Mouse (Mus musculus) heart, embryonic 10.5 days (tissue): ENCODE measurements around the gene Gm20547. TPM values are rescaled to one million over a fixed set of nuclear protein-coding genes. Genes with fewer than 3 reads are reported as not detected.

Experiments
- DNase-seq: peaks from one replicate; pipeline ENCODE4 v3.0.0-alpha.2; 2017; ENCODE audit warnings: low spot score
- H3K27ac ChIP-seq: fragments of 300-500 bp; sonication (generic); 2 replicates; pipeline ENCODE4 v1.5.1; 2016; ENCODE audit warnings: mild to moderate bottlenecking
- H3K27me3 ChIP-seq: fragments of 300-500 bp; sonication (generic); 2 replicates; pipeline ENCODE4 v1.6.1; 2016; ENCODE audit warnings: mild to moderate bottlenecking; ENCODE audit not compliant: poor library complexity, insufficient read depth, severe bottlenecking
- H3K36me3 ChIP-seq: fragments of 300-500 bp; sonication (generic); 2 replicates; pipeline ENCODE4 v1.6.1; 2016; ENCODE audit warnings: mild to moderate bottlenecking, moderate library complexity
- H3K4me1 ChIP-seq: fragments of 300-500 bp; sonication (generic); 2 replicates; pipeline ENCODE4 v1.6.1; 2016; ENCODE audit warnings: mild to moderate bottlenecking
- H3K4me3 ChIP-seq: fragments of 300-500 bp; sonication (generic); 2 replicates; pipeline ENCODE4 v1.5.1; 2016; ENCODE audit warnings: mild to moderate bottlenecking, moderate library complexity
- H3K9me3 ChIP-seq: fragments of 300-500 bp; sonication (generic); 2 replicates; pipeline ENCODE4 v1.6.1; 2016; ENCODE audit warnings: mild to moderate bottlenecking, moderate library complexity
- WGBS: fragments of 180-500 bp; shearing (Covaris S2); methylation state at CpG from one replicate; pipeline ENCODE4 v1.1.7; 2016; 5-methylcytosine and 5-hydroxymethylcytosine counted together
- polyA plus RNA-seq: library from polyadenylated mRNA; unstranded; fragments of >200 nt; fragmentation: Nextera tagmentation; extraction: Ambion mirVana; gene quantifications from 2 replicates; pipeline ENCODE4 v1.2.1, GENCODE M21; 2016

Gene Gm20547
- polyA plus RNA-seq = not detected in 2 replicates

GRCm38 (mm10) chr17:34881683-34882310 is at the start of gene Gm20547:
TSS of gene Gm20547 (minus strand) at chr17:34882042.
- Histone ChIP-seq H3K27me3 (peaks cover 16% of the 10 kb centered on the region; the same call in 1 of the 2 replicates), H3K4me3 (peak within 1 kb of the TSS; percentile 43; the same call in 1 of the 2 replicates), H3K27ac (no peak within 1 kb of the TSS), H3K4me1 (peaks cover 25% of the 10 kb centered on the region), H3K9me3 (no peaks in the 10 kb centered on the region), H3K36me3 (no peaks in the 10 kb centered on the region)
- no peak for DNase-seq
- WGBS = 9% methylated on average over 15 of the region's 15 CpGs

- Histone ChIP-seq H3K9me3 (no peaks in the 10 kb centered on the region), H3K36me3 (peaks cover 28% of the 10 kb centered on the region), H3K4me3 (peak within 1 kb of the TSS; percentile 78), H3K27me3 (no peaks in the 10 kb centered on the region), H3K27ac (peak within 1 kb of the TSS; percentile 87), H3K4me1 (peaks cover 28% of the 10 kb centered on the region)
- under 1% methylated on average over 38 of the region's 38 CpGs for WGBS
- DNase-seq = peak; percentile 99
Observed at GRCm38 (mm10) chr17:34931061-34931734, 49.4 kb upstream of the Gm20547 start, which contains the start of gene Neu1. TSS of gene Neu1 (plus strand) at chr17:34931253.

- Histone ChIP-seq H3K4me1 (peaks cover 17% of the 10 kb centered on the region), H3K9me3 (no peaks in the 10 kb centered on the region), H3K36me3 (peaks cover 11% of the 10 kb centered on the region), H3K27me3 (no peaks in the 10 kb centered on the region), H3K27ac (peak overlapping the region; percentile 44; the same call in 1 of the 2 replicates), H3K4me3 (peak overlapping the region; percentile 19; the same call in 1 of the 2 replicates)
- 47% methylated on average over 4 of the region's 4 CpGs for WGBS
- no peak for DNase-seq
Observed at GRCm38 (mm10) chr17:34928841-34929240, 47.0 kb upstream of the Gm20547 start.

GRCm38 (mm10) chr17:34927306-34928019 is 45.6 kb upstream of the Gm20547 start:
- 0 out of 2 replicates have a peak overlapping the region, but pooled peaks have one; percentile 1 for H3K27ac ChIP-seq
- WGBS = 83% methylated on average over 18 of the region's 18 CpGs
- no peaks in the 10 kb centered on the region for H3K27me3 ChIP-seq
- no peaks in the 10 kb centered on the region for H3K9me3 ChIP-seq
- H3K4me1 ChIP-seq = peaks cover 15% of the 10 kb centered on the region
- no peaks in the 10 kb centered on the region for H3K36me3 ChIP-seq
- DNase-seq = no peak
- no peak overlapping the region for H3K4me3 ChIP-seq

GRCm38 (mm10) chr17:34924258-34924657 is 42.4 kb upstream of the Gm20547 start:
- Histone ChIP-seq H3K4me1 (peaks cover 7% of the 10 kb centered on the region), H3K27ac (no peak overlapping the region), H3K9me3 (no peaks in the 10 kb centered on the region), H3K4me3 (no peak overlapping the region), H3K36me3 (no peaks in the 10 kb centered on the region), H3K27me3 (no peaks in the 10 kb centered on the region)
- no peak for DNase-seq
- 66% methylated on average over 5 of the region's 5 CpGs for WGBS

GRCm38 (mm10) chr17:34922939-34923338 is 41.1 kb upstream of the Gm20547 start:
- Histone ChIP-seq H3K36me3 (no peaks in the 10 kb centered on the region), H3K9me3 (no peaks in the 10 kb centered on the region), H3K4me1 (no peaks in the 10 kb centered on the region; the same call in 1 of the 2 replicates), H3K27me3 (no peaks in the 10 kb centered on the region), H3K27ac (no peak overlapping the region), H3K4me3 (no peak overlapping the region)
- no peak for DNase-seq
- 40% methylated on average over 6 of the region's 6 CpGs for WGBS

GRCm38 (mm10) chr17:34917188-34917587 is 35.3 kb upstream of the Gm20547 start:
- DNase-seq = no peak
- Histone ChIP-seq H3K9me3 (no peaks in the 10 kb centered on the region), H3K4me3 (no peak overlapping the region), H3K27me3 (no peaks in the 10 kb centered on the region), H3K36me3 (peaks cover 16% of the 10 kb centered on the region), H3K4me1 (peaks cover 16% of the 10 kb centered on the region), H3K27ac (no peak overlapping the region)
- 73% methylated on average over 9 of the region's 9 CpGs for WGBS

GRCm38 (mm10) chr17:34916316-34916715 is 34.5 kb upstream of the Gm20547 start:
- Histone ChIP-seq H3K9me3 (no peaks in the 10 kb centered on the region), H3K4me1 (peaks cover 19% of the 10 kb centered on the region), H3K4me3 (no peak overlapping the region), H3K27me3 (no peaks in the 10 kb centered on the region), H3K27ac (no peak overlapping the region), H3K36me3 (peaks cover 25% of the 10 kb centered on the region)
- 83% methylated on average over 5 of the region's 5 CpGs for WGBS
- DNase-seq = no peak

- Histone ChIP-seq H3K9me3 (no peaks in the 10 kb centered on the region), H3K27ac (peak overlapping the region; percentile 59; the same call in 1 of the 2 replicates), H3K4me3 (peak overlapping the region; percentile 35), H3K36me3 (peaks cover 34% of the 10 kb centered on the region), H3K4me1 (peaks cover 23% of the 10 kb centered on the region), H3K27me3 (no peaks in the 10 kb centered on the region)
- WGBS = 15% methylated on average over 11 of the region's 11 CpGs
- DNase-seq = no peak
Observed at GRCm38 (mm10) chr17:34915410-34915831, 33.6 kb upstream of the Gm20547 start.

- H3K36me3 ChIP-seq = peaks cover 47% of the 10 kb centered on the region
- no peak for DNase-seq
- no peak within 1 kb of the TSS; the same call in 1 of the 2 replicates for H3K4me3 ChIP-seq
- 0 out of 2 replicates have a peak within 1 kb of the TSS, but pooled peaks have one; percentile 2 for H3K27ac ChIP-seq
- H3K9me3 ChIP-seq = no peaks in the 10 kb centered on the region
- peaks cover 23% of the 10 kb centered on the region for H3K4me1 ChIP-seq
- H3K27me3 ChIP-seq = no peaks in the 10 kb centered on the region
- WGBS = 38% methylated on average over 18 of the region's 18 CpGs
Observed at GRCm38 (mm10) chr17:34913930-34914665, 32.3 kb upstream of the Gm20547 start, which contains the start of gene Slc44a4. TSS of gene Slc44a4 (plus strand) at chr17:34914466.

GRCm38 (mm10) chr17:34911945-34912351 is 30.1 kb upstream of the Gm20547 start:
- H3K4me3 ChIP-seq = no peak overlapping the region
- no peak overlapping the region for H3K27ac ChIP-seq
- H3K36me3 ChIP-seq = peaks cover 69% of the 10 kb centered on the region
- no peaks in the 10 kb centered on the region for H3K9me3 ChIP-seq
- peaks cover 18% of the 10 kb centered on the region for H3K4me1 ChIP-seq
- WGBS = 49% methylated on average over 5 of the region's 5 CpGs
- DNase-seq = no peak
- no peaks in the 10 kb centered on the region for H3K27me3 ChIP-seq

GRCm38 (mm10) chr17:34910982-34911381 is 29.1 kb upstream of the Gm20547 start:
- no peak for DNase-seq
- H3K4me3 ChIP-seq = no peak overlapping the region
- no peaks in the 10 kb centered on the region for H3K27me3 ChIP-seq
- no peaks in the 10 kb centered on the region for H3K9me3 ChIP-seq
- H3K4me1 ChIP-seq = peaks cover 18% of the 10 kb centered on the region
- H3K36me3 ChIP-seq = peaks cover 78% of the 10 kb centered on the region
- H3K27ac ChIP-seq = no peak overlapping the region
- 92% methylated on average over 10 of the region's 10 CpGs for WGBS
